Mouse (Mus musculus) heart, postnatal 0 days (tissue): Measurements from ENCODE around the gene Grap2. TPM values are rescaled to one million over a fixed set of nuclear protein-coding genes. Genes with fewer than 3 reads are reported as not detected.

Source experiments
- ATAC-seq: fragments of 200-750 bp; cut with Nextera tagmentation; 2 replicates; pipeline ENCODE4 v1.8.0; 2017; ENCODE audit warnings: low read depth, moderate number of reproducible peaks, moderate library complexity; ENCODE audit not compliant: insufficient read depth
- DNase-seq: peaks from one replicate; pipeline ENCODE4 v3.0.0-alpha.2; 2016; ENCODE audit warnings: low spot score
- H3K27ac ChIP-seq: fragments of 300-500 bp; sonication (generic); 2 replicates; pipeline ENCODE4 v1.5.1; 2014; ENCODE audit warnings: low read depth, mild to moderate bottlenecking
- H3K27me3 ChIP-seq: fragments of 300-500 bp; sonication (generic); 2 replicates; pipeline ENCODE4 v1.6.1; 2014; ENCODE audit warnings: low read length, mixed read lengths; ENCODE audit not compliant: control insufficient read depth, insufficient read depth
- H3K36me3 ChIP-seq: fragments of 300-500 bp; sonication (generic); replicated peaks from 2 replicates; pipeline ENCODE4 v1.6.1; 2014; ENCODE audit warnings: low read length, mixed read lengths; ENCODE audit not compliant: control insufficient read depth, insufficient read depth
- H3K4me1 ChIP-seq: fragments of 300-500 bp; sonication (generic); 2 replicates; pipeline ENCODE4 v1.6.1; 2014; ENCODE audit warnings: antibody characterized with exemption; ENCODE audit not compliant: control insufficient read depth, insufficient read depth
- H3K4me2 ChIP-seq: fragments of 300-500 bp; sonication (generic); 2 replicates; pipeline ENCODE4 v1.6.1; 2014; ENCODE audit warnings: low read depth, mild to moderate bottlenecking, low read length, moderate library complexity
- H3K4me3 ChIP-seq: fragments of 300-500 bp; sonication (generic); 2 replicates; pipeline ENCODE4 v1.5.1; 2014; ENCODE audit warnings: low read depth, low read length
- H3K9ac ChIP-seq: fragments of 300-500 bp; sonication (generic); replicated peaks from 2 replicates; pipeline ENCODE4 v1.6.1; 2014; ENCODE audit warnings: low read depth, low read length, mixed read lengths
- H3K9me3 ChIP-seq: fragments of 300-500 bp; sonication (generic); replicated peaks from 2 replicates; pipeline ENCODE4 v1.6.1; 2016; ENCODE audit warnings: low read length; ENCODE audit not compliant: control insufficient read depth
- CTCF ChIP-seq: IDR thresholded peaks from 2 replicates; pipeline ENCODE4 v1.5.1; 2016; ENCODE audit warnings: antibody characterized with exemption, control low read depth, low read depth
- EP300 ChIP-seq: IDR thresholded peaks from 2 replicates; pipeline ENCODE4 v1.6.1; 2016; ENCODE audit warnings: antibody characterized with exemption, low read depth
- WGBS: fragments of 180-500 bp; shearing (Covaris S2); extraction: QIAGEN DNeasy Blood & Tissue Kit; methylation state at CpG from one replicate; pipeline ENCODE4 v1.1.7; 2014; 5-methylcytosine and 5-hydroxymethylcytosine counted together
- polyA plus RNA-seq: library from polyadenylated mRNA; unstranded; fragments of >200 nt; fragmentation: Nextera tagmentation; extraction: Ambion mirVana; gene quantifications from 2 replicates; pipeline ENCODE4 v1.2.1, GENCODE M21; 2015
- total RNA-seq: library from RNA; depleted of rRNA; stranded (reverse); fragments of >200 nt; gene quantifications from 2 replicates; pipeline ENCODE4 v1.2.3, GENCODE M21; 2014; ENCODE audit warnings: low replicate concordance

Grap2 gene
- total and polyA plus RNA-seq, 2 experiments from 2014 or later, result 0.46 TPM; not detected in 1

- no peak for TF ChIP-seq CTCF
- TF ChIP-seq EP300, result no peak
- peaks cover 12% of the 10 kb centered on the region; the same call in 1 of the 2 replicates for H3K27me3 ChIP-seq
- no peaks in the 10 kb centered on the region for H3K36me3 ChIP-seq
Measured at GRCm38 (mm10) chr15:80619166-80619565, 46.8 kb downstream of the Grap2 start.

DNA sequence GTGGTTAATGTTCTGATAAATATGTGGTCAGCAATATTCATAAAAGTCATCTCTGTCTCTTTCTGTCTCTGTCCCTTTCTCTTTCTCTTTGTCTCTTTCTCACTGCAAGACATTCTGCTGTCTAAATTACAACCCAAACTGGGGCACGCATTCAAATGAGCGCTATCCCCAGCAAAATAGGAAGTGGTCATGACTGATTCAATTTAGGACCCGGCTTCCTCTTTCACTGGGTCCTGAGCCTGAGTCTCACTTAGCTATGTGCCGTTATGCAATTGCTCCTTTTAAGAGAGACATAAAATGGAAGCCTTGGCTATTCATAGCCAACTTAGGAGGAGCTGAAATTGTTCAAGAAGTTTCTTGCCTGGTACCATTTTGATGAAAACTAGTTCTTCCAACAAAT, 47.4 kb downstream of the Grap2 start:
- H3K9me3 ChIP-seq, result no peaks in the 10 kb centered on the region
- H3K36me3 ChIP-seq, result no peaks in the 10 kb centered on the region
- 0 out of 2 replicates have a peak, but pooled peaks cover 13% of the 10 kb centered on the region for H3K4me1 ChIP-seq
- DNase-seq (no peak), ATAC-seq (no peak)
- H3K4me2 ChIP-seq, result no peak overlapping the region
- no peak overlapping the region for H3K27ac ChIP-seq
- H3K9ac ChIP-seq, result no peak overlapping the region
- WGBS, result 81% methylated on average over 4 of the region's 4 CpGs
- H3K4me3 ChIP-seq, result no peak overlapping the region
- TF ChIP-seq CTCF (no peak), EP300 (no peak)
- peaks cover 12% of the 10 kb centered on the region; the same call in 1 of the 2 replicates for H3K27me3 ChIP-seq

More at GRCm38 (mm10) chr15:80619166-80619565, 46.8 kb downstream of the Grap2 start:
- 81% methylated on average over 5 of the region's 5 CpGs for WGBS
- Histone ChIP-seq H3K4me2 (no peak overlapping the region), H3K9ac (no peak overlapping the region), H3K4me3 (no peak overlapping the region), H3K27ac (no peak overlapping the region), H3K4me1 (0 out of 2 replicates have a peak, but pooled peaks cover 13% of the 10 kb centered on the region), H3K9me3 (no peaks in the 10 kb centered on the region)
- DNase-seq (no peak), ATAC-seq (no peak)

GRCm38 (mm10) chr15:80620371-80620770, 48.0 kb downstream of the Grap2 start:
- Histone ChIP-seq H3K27ac (no peak overlapping the region), H3K9me3 (no peaks in the 10 kb centered on the region), H3K4me1 (0 out of 2 replicates have a peak, but pooled peaks cover 13% of the 10 kb centered on the region), H3K27me3 (peaks cover 12% of the 10 kb centered on the region; the same call in 1 of the 2 replicates), H3K4me2 (no peak overlapping the region), H3K9ac (no peak overlapping the region), H3K4me3 (no peak overlapping the region), H3K36me3 (no peaks in the 10 kb centered on the region)
- no peak for DNase-seq
- ATAC-seq, result no peak
- 76% methylated on average over 8 of the region's 8 CpGs for WGBS
- TF ChIP-seq CTCF (no peak), EP300 (no peak)

DNA sequence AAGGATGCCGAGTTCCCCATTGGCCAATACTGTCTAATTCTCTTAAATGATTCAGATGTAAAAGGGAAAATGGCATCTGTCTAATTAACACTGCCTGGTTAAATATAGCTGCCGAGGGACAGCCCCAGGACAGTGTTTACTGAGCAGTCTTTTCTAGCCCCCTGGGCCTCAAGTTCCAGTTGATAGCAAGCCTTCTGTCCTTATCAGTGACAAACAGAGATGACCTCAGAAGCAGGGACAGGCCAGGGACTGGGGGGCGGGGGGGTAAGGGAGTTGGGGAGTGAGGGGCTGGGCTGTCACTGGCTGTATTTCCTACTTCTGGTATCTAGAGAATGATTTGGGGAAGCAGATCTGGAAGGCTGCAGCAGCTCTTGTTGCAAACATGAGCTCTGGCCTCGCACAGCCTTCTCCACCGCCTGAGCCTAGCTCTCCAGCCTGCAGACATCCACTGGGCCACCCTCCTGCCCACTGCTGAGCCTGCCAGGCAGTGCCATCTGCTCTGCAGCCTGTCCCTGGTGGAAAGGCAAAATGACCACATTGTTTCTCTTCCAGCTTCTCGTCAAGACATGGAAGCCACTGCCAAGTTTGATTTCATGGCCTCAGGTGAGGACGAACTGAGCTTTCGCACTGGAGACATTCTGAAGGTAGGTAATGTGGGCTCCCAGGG, 50.9 kb downstream of the Grap2 start:
- no peaks in the 10 kb centered on the region for H3K27me3 ChIP-seq
- no peak overlapping the region for H3K4me3 ChIP-seq
- ATAC-seq (peak; percentile 55), DNase-seq (no peak)
- no peak for TF ChIP-seq EP300
- no peaks in the 10 kb centered on the region for H3K36me3 ChIP-seq
- 0 out of 2 replicates have a peak, but pooled peaks cover 13% of the 10 kb centered on the region for H3K4me1 ChIP-seq
- 37% methylated on average over 8 of the region's 8 CpGs for WGBS
- H3K9ac ChIP-seq, result no peak overlapping the region
- H3K27ac ChIP-seq, result no peak overlapping the region
- H3K4me2 ChIP-seq, result no peak overlapping the region
- H3K9me3 ChIP-seq, result no peaks in the 10 kb centered on the region

- Histone ChIP-seq H3K4me3 (no peak overlapping the region), H3K36me3 (no peaks in the 10 kb centered on the region), H3K4me2 (no peak overlapping the region), H3K9ac (no peak overlapping the region), H3K27me3 (no peaks in the 10 kb centered on the region), H3K27ac (no peak overlapping the region), H3K9me3 (no peaks in the 10 kb centered on the region), H3K4me1 (0 out of 2 replicates have a peak, but pooled peaks cover 13% of the 10 kb centered on the region)
- no peak for DNase-seq
- TF ChIP-seq CTCF (no peak), EP300 (no peak)
- ATAC-seq, result no peak
- 67% methylated on average over 6 of the region's 6 CpGs for WGBS
Measured at GRCm38 (mm10) chr15:80626472-80626871, 54.1 kb downstream of the Grap2 start.
